Mouse (Mus musculus): ENCODE data around the gene Hoxb3. TPM values are rescaled to one million over a fixed set of nuclear protein-coding genes. Genes with fewer than 3 reads are reported as not detected.

Hoxb3 gene
- polyA plus RNA-seq, 1 experiment = not detected

DNA sequence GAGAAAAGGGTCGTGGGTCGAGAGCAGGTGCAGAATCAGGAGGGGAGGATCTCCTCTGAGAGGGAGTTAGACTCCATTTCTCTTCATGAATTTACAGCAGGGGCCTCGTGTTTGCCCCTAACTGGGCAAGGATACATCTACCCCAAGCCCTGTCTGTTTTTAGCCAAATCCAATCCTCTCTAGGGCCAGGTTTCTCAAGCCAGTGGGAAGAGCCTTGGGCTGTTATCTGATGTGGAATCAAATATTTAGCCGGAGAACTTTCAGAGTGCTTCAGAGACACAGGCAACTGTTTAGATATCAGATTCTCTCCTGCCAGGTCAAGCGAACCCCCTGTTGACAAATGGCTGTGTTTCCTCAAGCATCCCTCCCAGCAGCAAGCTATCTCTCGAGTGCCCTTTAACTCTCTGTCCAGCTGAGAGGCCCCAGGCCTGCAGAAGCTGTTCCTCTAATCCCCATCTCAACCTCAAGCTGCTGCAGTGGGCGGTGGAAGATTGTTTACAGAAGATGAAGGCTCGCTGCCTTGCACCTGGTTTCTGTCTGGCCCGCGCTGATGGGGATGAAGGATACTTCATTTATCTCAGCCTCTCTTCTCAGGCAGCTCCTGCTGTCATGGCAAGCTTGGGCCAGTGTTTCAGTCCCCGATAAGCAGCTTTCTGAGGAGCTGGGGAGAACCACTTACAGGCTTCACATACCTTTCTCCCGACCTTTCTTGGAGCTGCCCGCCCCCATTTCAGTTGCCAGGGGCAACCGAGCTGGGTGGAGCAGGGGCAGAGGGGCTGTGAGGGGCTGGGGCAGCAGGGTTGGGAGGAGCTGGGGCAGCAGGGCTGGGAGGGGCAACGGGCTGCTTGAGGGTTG is 73.9 kb downstream of the Hoxb3 start:
- Histone ChIP-seq H3K27ac (ENCODE audit: insufficient read depth, low read depth, low read length) (no peak overlapping the region), H3K4me1 (ENCODE audit: control insufficient read depth, insufficient read depth, low read length) (no peaks in the 10 kb centered on the region; the same call in 1 of the 2 replicates), H3K4me3 (ENCODE audit: insufficient read depth, low read depth, low read length) (no peak overlapping the region)
- TF ChIP-seq POLR2A (IDR thresholded peaks at IDR 0.05; ENCODE audit: insufficient read depth, low read depth, low read length) (no peak), CTCF (IDR thresholded peaks at IDR 0.05; ENCODE audit: insufficient read depth, low read depth, low read length) (no peak)
- WGBS = 41% methylated on average over 15 of the region's 15 CpGs

Other genes starting within 250 kb of the Hoxb3 start
- gene Atp5g1, start 247.7 kb upstream of the Hoxb3 start, polyA plus RNA-seq (2012; ENCODE audit: insufficient read depth, insufficient read length, low replicate concordance, missing spikeins) = not detected in 2 replicates
- gene Calcoco2, start 211.4 kb upstream of the Hoxb3 start, polyA plus RNA-seq (2012; ENCODE audit: insufficient read depth, insufficient read length, low replicate concordance, missing spikeins) = not detected in 2 replicates
- not detected in 2 replicates for gene Ttll6, start 189.5 kb upstream of the Hoxb3 start, polyA plus RNA-seq (2012; ENCODE audit: insufficient read depth, insufficient read length, low replicate concordance, missing spikeins)
- gene Hoxb13, start 129.0 kb upstream of the Hoxb3 start, polyA plus RNA-seq (2012; ENCODE audit: insufficient read depth, insufficient read length, low replicate concordance, missing spikeins) = not detected in 2 replicates
- 1,425 TPM in 1 of 2 replicates, not detected in the other for gene Hoxb9, start 51.9 kb upstream of the Hoxb3 start, polyA plus RNA-seq (2012; ENCODE audit: insufficient read depth, insufficient read length, low replicate concordance, missing spikeins)
- gene Hoxb8, start 41.4 kb upstream of the Hoxb3 start, polyA plus RNA-seq (2012; ENCODE audit: insufficient read depth, insufficient read length, low replicate concordance, missing spikeins) = not detected in 2 replicates
- gene Hoxb7, start 36.7 kb upstream of the Hoxb3 start, polyA plus RNA-seq (2012; ENCODE audit: insufficient read depth, insufficient read length, low replicate concordance, missing spikeins) = not detected in 2 replicates
- gene Hoxb6, start 30.9 kb upstream of the Hoxb3 start, polyA plus RNA-seq (2012; ENCODE audit: insufficient read depth, insufficient read length, low replicate concordance, missing spikeins) = not detected in 2 replicates
- not detected in 2 replicates for gene Hoxb5, start 20.0 kb upstream of the Hoxb3 start, polyA plus RNA-seq (2012; ENCODE audit: insufficient read depth, insufficient read length, low replicate concordance, missing spikeins)
- gene Hoxb4, start 5.1 kb upstream of the Hoxb3 start, polyA plus RNA-seq (2012; ENCODE audit: insufficient read depth, insufficient read length, low replicate concordance, missing spikeins) = not detected in 2 replicates
- not detected in 2 replicates for gene Hoxb2, start 27.2 kb downstream of the Hoxb3 start, polyA plus RNA-seq (2012; ENCODE audit: insufficient read depth, insufficient read length, low replicate concordance, missing spikeins)
- gene Hoxb1, start 42.4 kb downstream of the Hoxb3 start, polyA plus RNA-seq (2012; ENCODE audit: insufficient read depth, insufficient read length, low replicate concordance, missing spikeins) = not detected in 2 replicates
- not detected in 2 replicates for gene Skap1, start 141.3 kb downstream of the Hoxb3 start, polyA plus RNA-seq (2012; ENCODE audit: insufficient read depth, insufficient read length, low replicate concordance, missing spikeins)